Mouse (Mus musculus): ENCODE data around the gene Dcpp3.
"Not testable (repeated sequence)": the region's sequence is repeated elsewhere in the genome, so short reads cannot be mapped to it uniquely, and the experiment has no call there.

Dcpp3 gene

DNA sequence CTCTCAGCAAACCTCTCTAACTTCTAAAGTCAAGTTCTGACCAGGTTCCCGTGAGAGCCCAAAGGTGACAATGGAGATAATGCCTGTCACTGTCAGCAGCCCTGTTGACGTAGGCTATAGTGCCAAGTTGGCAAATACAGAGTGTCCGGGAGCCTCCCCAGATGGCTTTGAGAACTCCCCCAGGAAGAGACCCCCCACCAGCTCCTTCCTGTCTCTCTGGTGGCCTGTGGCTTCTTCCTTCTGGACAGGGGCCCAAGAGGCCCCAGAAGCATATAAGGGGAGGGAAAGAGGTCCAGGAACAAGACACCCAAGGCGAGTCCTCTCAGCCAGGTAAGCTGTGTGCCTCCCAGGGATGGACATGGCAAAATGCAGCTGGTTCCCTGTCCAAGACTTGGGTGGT is at the start of gene Dcpp3:
Gene Dcpp3 (plus strand): TSS at position 301 of the 400 bp plus-strand sequence.
- DNase-seq: not testable (repeated sequence)

DNA sequence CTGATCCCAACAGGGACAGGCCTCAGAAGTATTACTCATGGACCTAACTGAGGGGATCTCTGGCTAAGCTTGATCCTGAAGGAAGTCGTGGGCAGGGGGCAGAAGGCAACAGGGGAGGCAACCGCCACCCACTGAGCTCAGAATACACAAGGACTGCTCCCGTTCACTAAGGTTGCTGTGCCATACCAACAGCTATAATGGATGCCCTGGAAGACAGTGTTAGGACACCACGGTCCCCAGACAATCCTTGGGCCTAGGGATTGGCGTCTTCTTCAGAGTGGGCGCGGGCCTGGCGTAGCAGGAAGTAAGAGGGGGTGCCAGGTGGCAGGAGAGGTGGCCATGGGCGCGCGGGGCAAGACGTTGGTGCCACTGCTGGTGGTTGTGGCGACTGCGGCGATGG is 49.5 kb upstream of the Dcpp3 start, which contains the start of gene Prss21:
Gene Prss21 (plus strand): TSS at position 301 of the 400 bp plus-strand sequence.
- no peak for DNase-seq

DNA sequence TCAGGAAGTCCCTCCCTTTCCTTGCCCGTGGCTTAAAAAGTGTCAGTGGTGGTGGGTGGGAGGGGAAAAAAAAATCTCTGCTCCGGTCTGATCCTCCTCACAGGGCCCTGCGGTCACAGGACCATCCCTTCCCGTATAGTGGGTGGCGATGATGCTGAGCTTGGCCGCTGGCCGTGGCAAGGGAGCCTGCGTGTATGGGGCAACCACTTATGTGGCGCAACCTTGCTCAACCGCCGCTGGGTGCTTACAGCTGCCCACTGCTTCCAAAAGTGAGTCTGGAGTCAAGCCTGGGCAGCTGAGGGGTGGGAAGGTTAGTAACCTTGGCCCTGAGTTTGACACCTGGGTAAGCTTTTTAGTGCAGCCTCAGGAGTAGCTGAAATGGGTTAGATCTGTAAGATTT is 48.7 kb upstream of the Dcpp3 start:
- DNase-seq: no peak

- DNase-seq: peak; percentile 38
Observed at GRCm38 (mm10) chr17:23873884-23874856, 43.1 kb upstream of the Dcpp3 start.

GRCm38 (mm10) chr17:23876741-23877140 is 40.5 kb upstream of the Dcpp3 start:
- DNase-seq: peak; percentile 19

DNA sequence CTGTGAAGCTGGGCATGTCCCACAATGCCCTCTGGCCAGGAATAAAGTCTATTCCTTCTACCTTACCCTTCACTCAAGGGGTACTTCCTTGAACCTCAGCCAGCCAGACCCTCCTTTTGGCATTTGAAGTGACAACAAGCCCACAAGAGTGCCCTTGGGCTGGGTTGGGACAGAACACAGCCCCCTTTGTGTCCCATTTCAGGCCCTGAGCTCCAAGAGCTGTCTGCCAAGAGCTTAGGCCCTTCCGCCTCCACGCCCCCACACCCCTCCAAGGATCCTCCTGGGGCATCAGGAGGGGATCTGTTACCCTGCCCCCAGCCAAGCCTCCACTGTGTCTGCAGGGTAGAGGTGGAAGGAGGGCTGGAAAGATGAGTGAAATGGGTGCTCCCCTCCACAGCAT is 40.1 kb upstream of the Dcpp3 start:
- DNase-seq: no peak

- DNase-seq: not testable (repeated sequence)
Observed at GRCm38 (mm10) chr17:23880576-23880975, 36.7 kb upstream of the Dcpp3 start, which contains the start of the genes Dcpp1 and Dcpp2. TSS of gene Dcpp1 (plus strand) at chr17:23880876. TSS of gene Dcpp2 (plus strand) at chr17:23880880.

DNA sequence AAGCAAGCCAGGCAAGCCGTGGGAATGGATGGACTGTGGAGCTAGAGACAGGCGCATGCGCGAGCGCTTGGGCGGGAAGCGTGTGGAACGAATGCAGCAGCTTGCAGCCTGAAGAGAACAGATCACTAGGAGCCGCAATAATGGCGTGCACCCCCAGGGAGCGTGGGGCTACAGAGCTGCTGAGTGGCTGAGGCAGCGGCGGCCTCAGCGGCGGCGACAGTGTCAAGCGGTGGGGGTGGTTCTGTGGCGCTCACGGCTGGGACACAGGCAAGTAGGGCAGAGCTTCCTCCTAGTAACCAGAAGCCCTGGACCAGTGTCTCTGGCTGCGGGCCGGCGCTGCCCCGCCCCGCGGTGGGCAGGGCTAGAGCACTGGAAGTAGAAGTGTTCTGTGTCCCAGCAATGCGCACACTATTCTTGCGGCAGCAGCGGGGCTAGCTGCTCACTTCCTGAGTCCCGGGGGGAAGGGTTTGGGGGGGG is 7.3 kb downstream of the Dcpp3 start:
- peak; percentile 88 for DNase-seq

DNA sequence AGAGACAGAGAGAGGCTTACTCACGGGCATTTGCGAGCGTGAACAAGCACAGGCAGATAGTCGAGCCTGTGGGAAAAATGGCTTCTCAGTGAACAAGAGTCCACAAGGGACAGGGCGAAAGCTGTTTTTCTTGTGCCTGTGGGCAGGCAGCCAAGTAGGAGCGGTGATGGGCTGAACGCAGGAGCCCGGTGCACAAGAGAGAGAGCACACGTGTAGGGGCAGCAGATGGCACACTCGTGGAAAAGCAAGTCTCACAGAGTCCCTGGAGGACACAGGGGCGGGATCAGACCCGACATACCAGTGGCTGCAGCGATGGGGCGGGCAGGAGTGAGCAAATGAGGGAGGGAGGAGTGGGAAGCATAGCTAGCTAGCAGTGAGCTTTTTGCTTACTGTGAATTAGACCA is 7.8 kb downstream of the Dcpp3 start:
- peak; percentile 64 for DNase-seq

DNA sequence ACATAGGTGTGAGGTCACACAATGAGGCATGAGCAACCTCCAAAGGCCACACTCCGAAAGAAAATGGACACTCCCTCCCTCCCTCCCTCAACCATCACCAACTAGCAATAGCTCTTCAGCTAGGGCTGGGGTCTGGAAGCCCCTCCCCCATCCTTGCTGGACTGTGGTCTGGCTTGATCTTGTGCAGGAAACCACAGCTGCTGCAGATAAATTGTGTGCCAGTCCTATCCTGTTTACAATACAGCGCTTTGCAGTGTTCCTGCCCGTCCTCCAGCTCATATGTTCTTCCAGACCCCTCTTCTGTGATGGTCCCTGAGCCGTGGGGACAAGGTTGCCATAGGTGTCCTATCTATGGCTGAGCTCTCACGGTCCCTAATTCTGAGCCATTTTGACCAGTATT is 13.9 kb downstream of the Dcpp3 start:
- DNase-seq: no peak

GRCm38 (mm10) chr17:23941372-23941771 is 24.1 kb downstream of the Dcpp3 start, which contains the start of gene Sbp:
TSS of gene Sbp (plus strand) at chr17:23941672.
- DNase-seq: no peak

- not testable (repeated sequence) for DNase-seq
Observed at GRCm38 (mm10) chr17:23947486-23947885, 30.2 kb downstream of the Dcpp3 start.

DNA sequence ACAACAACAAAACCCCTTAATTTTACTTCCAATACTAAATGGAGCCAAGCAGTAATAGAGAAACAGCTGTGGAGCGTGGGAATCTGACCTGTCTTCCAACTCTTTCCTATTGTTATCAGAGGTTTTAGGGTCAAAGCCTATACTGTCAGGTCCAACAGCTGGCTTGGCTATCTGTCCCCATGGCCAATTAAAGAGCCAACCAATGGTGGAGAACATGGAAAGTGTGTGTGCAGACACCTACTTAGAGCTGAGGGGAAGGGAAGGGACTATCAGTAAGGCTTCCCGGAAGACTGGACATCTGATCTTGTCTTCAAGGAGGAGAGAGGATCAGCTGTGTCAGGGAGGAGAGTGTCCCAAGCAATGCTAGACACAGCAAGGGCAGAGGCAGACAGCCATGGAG is 31.8 kb downstream of the Dcpp3 start:
- DNase-seq: no peak

- DNase-seq: not testable (repeated sequence)
Observed at GRCm38 (mm10) chr17:23950828-23951227, 33.6 kb downstream of the Dcpp3 start.

DNA sequence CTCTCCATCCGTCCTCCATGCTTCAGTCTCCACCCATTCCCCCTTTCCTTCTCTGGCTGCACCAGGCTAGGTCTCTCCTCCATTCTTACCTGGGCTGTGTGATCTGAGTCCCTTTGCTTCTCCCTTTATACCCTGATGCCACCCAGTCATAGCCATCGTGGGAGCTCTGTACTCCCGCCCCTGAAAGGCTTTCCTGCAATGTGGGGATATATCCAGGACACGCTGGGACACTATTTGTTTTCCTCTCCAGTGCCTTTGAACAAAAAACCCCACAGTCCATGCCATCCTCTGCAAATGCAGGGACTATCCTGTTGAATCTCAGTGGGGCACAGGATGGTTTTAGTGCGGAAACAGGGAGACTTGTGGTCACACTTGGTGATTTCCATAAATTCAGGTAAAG is 37.9 kb downstream of the Dcpp3 start, which contains the start of gene Sbpl:
Gene Sbpl (minus strand): TSS at position 101 of the 400 bp plus-strand sequence.
- DNase-seq: no peak

GRCm38 (mm10) chr17:23960084-23960738 is 43.0 kb downstream of the Dcpp3 start:
- DNase-seq: peak; percentile 72

GRCm38 (mm10) chr17:23961573-23962122 is 44.4 kb downstream of the Dcpp3 start:
- DNase-seq: no peak

GRCm38 (mm10) chr17:23965805-23966425 is 48.7 kb downstream of the Dcpp3 start:
- no peak for DNase-seq

GRCm38 (mm10) chr17:23966658-23967401 is 49.6 kb downstream of the Dcpp3 start:
- DNase-seq: no peak

GRCm38 (mm10) chr17:23968780-23969179 is 51.5 kb downstream of the Dcpp3 start:
- no peak for DNase-seq

All from right cerebral cortex, postnatal 4 days (tissue).